Mouse (Mus musculus): ENCODE data around the gene Il10ra. TPM values are rescaled to one million over a fixed set of nuclear protein-coding genes. Genes with fewer than 3 reads are reported as not detected.

Il10ra gene
- polyA plus RNA-seq, 1 experiment from 2014 or later: 2.6 TPM

DNA sequence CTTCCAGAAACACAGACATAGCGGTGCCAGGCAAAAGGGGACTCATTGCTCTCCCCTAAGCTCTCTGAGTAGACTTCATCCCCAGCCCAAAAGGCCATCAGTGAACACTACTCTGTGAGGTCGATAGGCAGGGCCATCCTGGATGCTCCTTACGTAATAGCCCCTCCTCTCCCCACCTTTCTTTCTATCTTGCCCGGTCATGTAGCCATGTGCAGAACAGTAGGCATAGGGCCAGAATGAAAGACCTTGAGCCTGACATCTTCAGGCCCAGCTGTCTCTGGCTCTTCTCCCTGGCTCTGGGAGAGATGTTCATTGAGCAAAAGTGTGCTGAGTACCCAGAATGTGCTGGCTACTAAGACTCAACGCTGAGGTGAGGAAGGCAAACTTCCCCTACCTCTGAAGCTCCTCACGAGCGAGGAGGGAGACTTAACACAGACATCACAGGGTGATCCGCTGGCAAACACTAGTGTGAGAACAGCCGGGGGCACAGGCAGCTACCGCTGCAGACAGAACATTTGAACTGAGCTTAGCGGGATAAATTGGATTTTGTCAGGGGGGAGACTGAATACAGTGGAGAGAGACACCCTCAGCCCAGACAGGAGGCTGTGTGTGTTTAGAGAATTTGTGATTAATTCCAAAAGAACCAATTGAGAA lies 53.3 kb downstream of the Il10ra start:
- Histone ChIP-seq H3K9ac (replicated peaks; ENCODE audit: low read depth) (no peak overlapping the region), H3K9me3 (ENCODE audit: low read length) (no peaks in the 10 kb centered on the region), H3K27ac (ENCODE audit: low read length) (no peak overlapping the region), H3K4me3 (ENCODE audit: low read depth, low read length) (no peak overlapping the region), H3K36me3 (ENCODE audit: insufficient read depth, low read length) (no peaks in the 10 kb centered on the region), H3K4me2 (replicated peaks; ENCODE audit: low read depth, low read length) (no peak overlapping the region), H3K27me3 (replicated peaks; ENCODE audit: insufficient read depth, low read length) (no peaks in the 10 kb centered on the region), H3K4me1 (ENCODE audit: insufficient read depth, low read depth, low read length) (no peaks in the 10 kb centered on the region)
- TF ChIP-seq EP300 (IDR thresholded peaks at IDR 0.05) (no peak), CTCF (IDR thresholded peaks at IDR 0.05) (no peak)
- WGBS: 47% methylated on average over 11 of the region's 11 CpGs
- no peak for ATAC-seq
- DNase-seq (ENCODE audit: low spot score): no peak

- Histone ChIP-seq H3K4me1 (ENCODE audit: insufficient read depth, low read depth, low read length) (no peaks in the 10 kb centered on the region), H3K4me2 (replicated peaks; ENCODE audit: low read depth, low read length) (no peak overlapping the region), H3K27ac (ENCODE audit: low read length) (no peak overlapping the region), H3K9me3 (ENCODE audit: low read length) (no peaks in the 10 kb centered on the region), H3K36me3 (ENCODE audit: insufficient read depth, low read length) (no peaks in the 10 kb centered on the region), H3K9ac (replicated peaks; ENCODE audit: low read depth) (no peak overlapping the region), H3K4me3 (ENCODE audit: low read depth, low read length) (no peak overlapping the region), H3K27me3 (replicated peaks; ENCODE audit: insufficient read depth, low read length) (no peaks in the 10 kb centered on the region)
- DNase-seq (ENCODE audit: low spot score) (no peak), ATAC-seq (no peak)
- TF ChIP-seq CTCF (IDR thresholded peaks at IDR 0.05) (no peak), EP300 (IDR thresholded peaks at IDR 0.05) (no peak)
- 60% methylated on average over 6 of the region's 6 CpGs for WGBS
Measured at GRCm38 (mm10) chr9:45212001-45212400, 56.9 kb downstream of the Il10ra start.

- ATAC-seq (no peak), DNase-seq (ENCODE audit: low spot score) (no peak)
Measured at GRCm38 (mm10) chr9:45207015-45207743, 61.8 kb downstream of the Il10ra start.

GRCm38 (mm10) chr9:45206121-45206520 lies 62.8 kb downstream of the Il10ra start:
- Histone ChIP-seq H3K4me3 (ENCODE audit: low read depth, low read length) (no peak overlapping the region), H3K9me3 (ENCODE audit: low read length) (no peaks in the 10 kb centered on the region), H3K36me3 (ENCODE audit: insufficient read depth, low read length) (no peaks in the 10 kb centered on the region), H3K4me2 (replicated peaks; ENCODE audit: low read depth, low read length) (no peak overlapping the region), H3K27me3 (replicated peaks; ENCODE audit: insufficient read depth, low read length) (no peaks in the 10 kb centered on the region), H3K9ac (replicated peaks; ENCODE audit: low read depth) (no peak overlapping the region), H3K27ac (ENCODE audit: low read length) (no peak overlapping the region), H3K4me1 (ENCODE audit: insufficient read depth, low read depth, low read length) (no peaks in the 10 kb centered on the region)
- ATAC-seq (no peak), DNase-seq (ENCODE audit: low spot score) (no peak)
- WGBS: 60% methylated on average over 4 of the region's 4 CpGs
- TF ChIP-seq EP300 (IDR thresholded peaks at IDR 0.05) (no peak), CTCF (IDR thresholded peaks at IDR 0.05) (no peak)

More at GRCm38 (mm10) chr9:45207015-45207743, 61.8 kb downstream of the Il10ra start:
- Histone ChIP-seq H3K27ac (ENCODE audit: low read length) (no peak overlapping the region), H3K9ac (replicated peaks; ENCODE audit: low read depth) (no peak overlapping the region), H3K27me3 (replicated peaks; ENCODE audit: insufficient read depth, low read length) (no peaks in the 10 kb centered on the region), H3K36me3 (ENCODE audit: insufficient read depth, low read length) (no peaks in the 10 kb centered on the region), H3K4me1 (ENCODE audit: insufficient read depth, low read depth, low read length) (no peaks in the 10 kb centered on the region), H3K4me2 (replicated peaks; ENCODE audit: low read depth, low read length) (no peak overlapping the region), H3K9me3 (ENCODE audit: low read length) (no peaks in the 10 kb centered on the region), H3K4me3 (ENCODE audit: low read depth, low read length) (no peak overlapping the region)
- TF ChIP-seq CTCF (IDR thresholded peaks at IDR 0.05): no peak
- no peak for TF ChIP-seq EP300 (IDR thresholded peaks at IDR 0.05)
- 69% methylated on average over 7 of the region's 7 CpGs for WGBS

DNA sequence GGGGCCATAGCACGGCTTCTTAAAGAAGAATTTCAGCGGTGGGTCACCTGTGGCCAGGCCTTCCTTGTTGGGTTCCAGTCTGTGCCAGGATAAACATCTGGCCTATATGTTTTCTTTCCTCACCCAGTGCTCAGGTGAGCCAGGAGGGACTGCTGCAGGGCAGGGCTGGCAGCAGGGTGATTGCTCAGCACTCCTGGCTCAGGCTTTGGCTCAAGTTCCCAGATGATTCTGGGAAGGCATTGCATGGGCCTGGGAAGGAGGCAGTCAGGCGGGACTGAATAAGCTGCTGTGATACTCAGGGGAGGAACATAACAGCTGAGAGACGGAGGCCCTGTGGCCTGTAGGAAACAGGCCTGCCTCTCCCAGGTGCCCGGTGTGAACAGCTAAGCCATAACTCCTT lies 63.8 kb downstream of the Il10ra start:
- no peaks in the 10 kb centered on the region for H3K9me3 ChIP-seq (ENCODE audit: low read length)
- no peaks in the 10 kb centered on the region for H3K36me3 ChIP-seq (ENCODE audit: insufficient read depth, low read length)
- H3K4me2 ChIP-seq (replicated peaks; ENCODE audit: low read depth, low read length): no peak overlapping the region
- H3K4me1 ChIP-seq (ENCODE audit: insufficient read depth, low read depth, low read length): no peaks in the 10 kb centered on the region
- H3K27ac ChIP-seq (ENCODE audit: low read length): no peak overlapping the region
- TF ChIP-seq CTCF (IDR thresholded peaks at IDR 0.05) (no peak), EP300 (IDR thresholded peaks at IDR 0.05) (no peak)
- H3K4me3 ChIP-seq (ENCODE audit: low read depth, low read length): no peak overlapping the region
- ATAC-seq: no peak
- DNase-seq (ENCODE audit: low spot score): no peak
- 90% methylated on average over 5 of the region's 5 CpGs for WGBS
- H3K27me3 ChIP-seq (replicated peaks; ENCODE audit: insufficient read depth, low read length): no peaks in the 10 kb centered on the region
- H3K9ac ChIP-seq (replicated peaks; ENCODE audit: low read depth): no peak overlapping the region

Small RNA genes lying within 50 kb of the gene (microRNA-seq; reads per million reads assigned to microRNA genes)
- gene Mir7086: not detected

Other genes with a start within 250 kb of the Il10ra start
- gene Mpzl2, start 229.3 kb downstream of the Il10ra start, polyA plus RNA-seq (2015; fragmentation: Nextera tagmentation; extraction: Ambion mirVana): 4.2 and 4.3 TPM in 2 replicates
- 2.0 and 2.2 TPM in 2 replicates for gene Mpzl3, start 214.0 kb downstream of the Il10ra start, polyA plus RNA-seq (2015; fragmentation: Nextera tagmentation; extraction: Ambion mirVana)
- 2.1 and 3.3 TPM in 2 replicates for gene Jaml, start 190.0 kb downstream of the Il10ra start, polyA plus RNA-seq (2015; fragmentation: Nextera tagmentation; extraction: Ambion mirVana)
- 0.27 and 0.49 TPM in 2 replicates for gene Scn2b, start 151.4 kb downstream of the Il10ra start, polyA plus RNA-seq (2015; fragmentation: Nextera tagmentation; extraction: Ambion mirVana)
- gene Scn4b, start 130.8 kb downstream of the Il10ra start, polyA plus RNA-seq (2015; fragmentation: Nextera tagmentation; extraction: Ambion mirVana): 0.13 TPM in 2 replicates
- gene BC049352, start 87.1 kb downstream of the Il10ra start, polyA plus RNA-seq (2015; fragmentation: Nextera tagmentation; extraction: Ambion mirVana): 0.11 and 0.21 TPM in 2 replicates
- 14.4 and 17.9 TPM in 2 replicates for gene Tmprss4, start 65.1 kb downstream of the Il10ra start, polyA plus RNA-seq (2015; fragmentation: Nextera tagmentation; extraction: Ambion mirVana)
- gene Tmprss13, start 50.0 kb upstream of the Il10ra start, polyA plus RNA-seq (2015; fragmentation: Nextera tagmentation; extraction: Ambion mirVana): 0.83 and 0.86 TPM in 2 replicates
- 13.4 and 13.5 TPM in 2 replicates for gene Fxyd6, start 101.0 kb upstream of the Il10ra start, polyA plus RNA-seq (2015; fragmentation: Nextera tagmentation; extraction: Ambion mirVana)
- 1.2 and 1.5 TPM in 2 replicates for gene Fxyd2, start 130.5 kb upstream of the Il10ra start, polyA plus RNA-seq (2015; fragmentation: Nextera tagmentation; extraction: Ambion mirVana)
- 0.16 and 0.19 TPM in 2 replicates for gene Dscaml1, start 157.5 kb upstream of the Il10ra start, polyA plus RNA-seq (2015; fragmentation: Nextera tagmentation; extraction: Ambion mirVana)